Mouse (Mus musculus): ENCODE data around the gene Necap2. TPM values are rescaled to one million over a fixed set of nuclear protein-coding genes. Genes with fewer than 3 reads are reported as not detected.

The Necap2 gene
- total RNA-seq, 2 experiments from 2014 or later: 70.2 to 133 TPM

GRCm38 (mm10) chr4:141041117-141041516 is 37.0 kb downstream of the Necap2 start:
- no peak for ATAC-seq (ENCODE audit: poor library complexity, severe bottlenecking)

GRCm38 (mm10) chr4:141033606-141034549 is 44.3 kb downstream of the Necap2 start:
- no peak for ATAC-seq (ENCODE audit: poor library complexity, severe bottlenecking)

GRCm38 (mm10) chr4:141031733-141032132 is 46.4 kb downstream of the Necap2 start:
- ATAC-seq (ENCODE audit: poor library complexity, severe bottlenecking): peak; percentile 94

GRCm38 (mm10) chr4:141030541-141031206 is 47.5 kb downstream of the Necap2 start:
- no peak for ATAC-seq (ENCODE audit: poor library complexity, severe bottlenecking)

- no peak for ATAC-seq (ENCODE audit: poor library complexity, severe bottlenecking)
Measured at GRCm38 (mm10) chr4:141024992-141025391, 53.2 kb downstream of the Necap2 start.

- ATAC-seq (ENCODE audit: poor library complexity, severe bottlenecking): no peak
Measured at GRCm38 (mm10) chr4:141024052-141024451, 54.1 kb downstream of the Necap2 start.

GRCm38 (mm10) chr4:141021614-141021929 is 56.6 kb downstream of the Necap2 start:
- no peak for ATAC-seq (ENCODE audit: poor library complexity, severe bottlenecking)

GRCm38 (mm10) chr4:141020811-141021613 is 57.1 kb downstream of the Necap2 start:
- no peak for ATAC-seq (ENCODE audit: poor library complexity, severe bottlenecking)

- ATAC-seq (ENCODE audit: poor library complexity, severe bottlenecking): no peak
Measured at GRCm38 (mm10) chr4:141020220-141020619, 57.9 kb downstream of the Necap2 start.

- ATAC-seq (ENCODE audit: poor library complexity, severe bottlenecking): no peak
Measured at GRCm38 (mm10) chr4:141017657-141018436, 60.3 kb downstream of the Necap2 start.

Other genes starting within 250 kb of the Necap2 start
- gene Padi1, start 232.6 kb downstream of the Necap2 start, total RNA-seq (2015): not detected in 2 replicates
- gene Padi1, start 232.6 kb downstream of the Necap2 start, total RNA-seq (2017): not detected in 2 replicates
- gene Padi2, start 172.0 kb downstream of the Necap2 start, total RNA-seq (2015): 53.2 and 54.0 TPM in 2 replicates
- 53.5 and 56.7 TPM in 2 replicates for gene Padi2, start 172.0 kb downstream of the Necap2 start, total RNA-seq (2017)
- gene Sdhb, start 117.2 kb downstream of the Necap2 start, total RNA-seq (2015): 182 and 183 TPM in 2 replicates
- 110 and 120 TPM in 2 replicates for gene Sdhb, start 117.2 kb downstream of the Necap2 start, total RNA-seq (2017)
- gene Atp13a2, start 91.5 kb downstream of the Necap2 start, total RNA-seq (2015): 25.1 and 29.7 TPM in 2 replicates
- 37.2 and 43.5 TPM in 2 replicates for gene Atp13a2, start 91.5 kb downstream of the Necap2 start, total RNA-seq (2017)
- gene Mfap2, start 67.9 kb downstream of the Necap2 start, total RNA-seq (2015): not detected in 2 replicates
- not detected in 2 replicates for gene Mfap2, start 67.9 kb downstream of the Necap2 start, total RNA-seq (2017)
- 1.9 and 2.8 TPM in 2 replicates for gene Crocc, start 17.8 kb downstream of the Necap2 start, total RNA-seq (2015)
- 8.6 and 9.1 TPM in 2 replicates for gene Crocc, start 17.8 kb downstream of the Necap2 start, total RNA-seq (2017)
- not detected in 2 replicates for gene Spata21, start 10.0 kb upstream of the Necap2 start, total RNA-seq (2015)
- not detected in 2 replicates for gene Spata21, start 10.0 kb upstream of the Necap2 start, total RNA-seq (2017)
- gene Szrd1, start 61.4 kb upstream of the Necap2 start, total RNA-seq (2015): 45.4 and 46.8 TPM in 2 replicates
- 41.0 and 46.9 TPM in 2 replicates for gene Szrd1, start 61.4 kb upstream of the Necap2 start, total RNA-seq (2017)
- 14.1 and 16.3 TPM in 2 replicates for gene Fbxo42, start 69.6 kb upstream of the Necap2 start, total RNA-seq (2015)
- gene Fbxo42, start 69.6 kb upstream of the Necap2 start, total RNA-seq (2017): 10.0 and 12.6 TPM in 2 replicates
- gene Rsg1, start 135.6 kb upstream of the Necap2 start, total RNA-seq (2015): not detected in 2 replicates
- 0.77 and 0.95 TPM in 2 replicates for gene Rsg1, start 135.6 kb upstream of the Necap2 start, total RNA-seq (2017)
- not detected in 2 replicates for gene Arhgef19, start 161.1 kb upstream of the Necap2 start, total RNA-seq (2015)
- not detected in 2 replicates for gene Arhgef19, start 161.1 kb upstream of the Necap2 start, total RNA-seq (2017)
- gene Epha2, start 222.9 kb upstream of the Necap2 start, total RNA-seq (2015): 1.1 TPM in 2 replicates
- 1.3 and 2.1 TPM in 2 replicates for gene Epha2, start 222.9 kb upstream of the Necap2 start, total RNA-seq (2017)